Mouse (Mus musculus): ENCODE data around the gene Paxx. TPM values are rescaled to one million over a fixed set of nuclear protein-coding genes. Genes with fewer than 3 reads are reported as not detected.

Paxx gene
- total and polyA plus RNA-seq, 3 experiments: 13.9 to 16.2 (median 15.1) TPM

GRCm38 (mm10) chr2:25426721-25427191, 34.1 kb downstream of the Paxx start:
- dilution Hi-C loops (cut with MboI; ENCODE audit: extremely low pct_ligation_motif_present, extremely low pct_unique_long_range_greater_than_20kb, low sequenced_read_pairs) (no loop called here), in situ Hi-C loops (cut with MboI; ENCODE audit: low pct_ligation_motif_present, low pct_unique_long_range_greater_than_20kb, low sequenced_read_pairs) (loop anchor here (10.0 kb wide), 1 partner anchor 128 kb away; the partner anchor contains the start of gene Edf1)
- Histone ChIP-seq H3K9me3 (replicated peaks; ENCODE audit: low read length) (peaks cover 3% of the 10 kb centered on the region), H3K4me2 (ENCODE audit: insufficient read depth, low read depth, poor library complexity, severe bottlenecking) (peak overlapping the region; percentile 22), H3K4me1 (ENCODE audit: control insufficient read depth in 1 of 2, insufficient read depth in 2 of 2) (peaks cover 37 to 77% of the 10 kb centered on the region in 2 experiments), H3K79me2 (replicated peaks; ENCODE audit: control insufficient read depth, extremely low read depth, insufficient read depth, poor library complexity, severe bottlenecking) (no peaks in the 10 kb centered on the region), H3K4me3 (replicated peaks in 1 of 3; ENCODE audit: low read depth in 2 of 3, low read length in 2 of 3, poor library complexity in 1 of 3) (no peak overlapping the region), H3K27ac (ENCODE audit: insufficient read depth, low read depth) (peak overlapping the region; percentile 76), H3K9ac (ENCODE audit: insufficient read depth, low read depth) (peak overlapping the region; percentile 47), H3K36me3 (replicated peaks in 1 of 2; ENCODE audit: control insufficient read depth in 1 of 2, insufficient read depth in 1 of 2, low read length in 1 of 2) (peaks cover 0 to 15% of the 10 kb centered on the region in 2 experiments), H3K27me3 (replicated peaks) (no peaks in the 10 kb centered on the region)
- TF ChIP-seq USF1 (IDR thresholded peaks at IDR 0.05; ENCODE audit: low read depth, low read length) (no peak), POLR2A (IDR thresholded peaks at IDR 0.05; ENCODE audit: low read depth, low read length) (peak; percentile 60; the same call in 1 of the 2 replicates), MYC (IDR thresholded peaks at IDR 0.05; ENCODE audit: low read depth, low read length) (0 out of 2 replicates have a peak, but pooled peaks have one; percentile 41), ETS1 (conservative IDR thresholded peaks at IDR 0.05; ENCODE audit: low read depth, low read length) (peak; percentile 25; the same call in 1 of the 2 replicates), EP300 (IDR thresholded peaks at IDR 0.05; ENCODE audit: low read length) (no peak), SIN3A (IDR thresholded peaks at IDR 0.05; ENCODE audit: low read length) (0 out of 2 replicates have a peak, but pooled peaks have one; percentile 28), JUN (IDR thresholded peaks at IDR 0.05; ENCODE audit: insufficient read depth, low read depth, low read length) (no peak), MXI1 (IDR thresholded peaks at IDR 0.05; ENCODE audit: low read depth, low read length) (no peak; the same call in 1 of the 2 replicates), NELFE (IDR thresholded peaks at IDR 0.05; ENCODE audit: low read depth, low read length) (peak; percentile 64), MAX (IDR thresholded peaks at IDR 0.05; ENCODE audit: low read length) (peak; percentile 48), IRF4 (IDR thresholded peaks at IDR 0.05; ENCODE audit: low read depth, low read length) (peak; percentile 68), CHD2 (IDR thresholded peaks at IDR 0.05; ENCODE audit: low read length) (no peak), JUND (conservative IDR thresholded peaks at IDR 0.05; ENCODE audit: low read depth, low read length) (no peak), RAD21 (IDR thresholded peaks at IDR 0.05; ENCODE audit: low read depth, low read length) (peak; percentile 75), POLR2AphosphoS2 (IDR thresholded peaks at IDR 0.05; ENCODE audit: low read depth, low read length) (no peak), CTCF (conservative IDR thresholded peaks at IDR 0.05 in 1 of 2, IDR thresholded peaks at IDR 0.05 in 1 of 2; ENCODE audit: low read depth in 2 of 2, low read length in 2 of 2) (peak; percentile 86 to 93), MEF2A (IDR thresholded peaks at IDR 0.05; ENCODE audit: borderline replicate concordance, low read depth, low read length) (peak; percentile 77), BHLHE40 (IDR thresholded peaks at IDR 0.05; ENCODE audit: low read depth, low read length) (0 out of 2 replicates have a peak, but pooled peaks have one; percentile 44), E2F4 (IDR thresholded peaks at IDR 0.05; ENCODE audit: insufficient replicate concordance, low read depth, low read length) (no peak), ZMIZ1 (IDR thresholded peaks at IDR 0.05; ENCODE audit: low read depth, low read length) (peak; percentile 54; the same call in 1 of the 2 replicates), TBP (conservative IDR thresholded peaks at IDR 0.05; ENCODE audit: low read depth, low read length) (0 out of 2 replicates have a peak, but pooled peaks have one; percentile 51), ELF1 (IDR thresholded peaks at IDR 0.05; ENCODE audit: low read depth, low read length) (peak; percentile 15; the same call in 1 of the 2 replicates), USF2 (conservative IDR thresholded peaks at IDR 0.05; ENCODE audit: low read depth, low read length) (0 out of 2 replicates have a peak, but pooled peaks have one; percentile 8), SMC3 (IDR thresholded peaks at IDR 0.05; ENCODE audit: low read depth, low read length) (peak; percentile 66), TCF12 (IDR thresholded peaks at IDR 0.05; ENCODE audit: low read depth, low read length) (peak; percentile 62), MAZ (IDR thresholded peaks at IDR 0.05; ENCODE audit: low read depth, low read length) (peak; percentile 62; the same call in 1 of the 2 replicates), ZKSCAN1 (IDR thresholded peaks at IDR 0.05; ENCODE audit: borderline replicate concordance, low read depth, low read length) (no peak), HCFC1 (IDR thresholded peaks at IDR 0.05; ENCODE audit: low read depth, low read length) (peak; percentile 50)
- DNase-seq (ENCODE audit: extremely low read depth): peak; percentile 97

Data from CH12.LX (cell line).